Mouse (Mus musculus): Measurements from ENCODE around the gene Pim3. TPM values are rescaled to one million over a fixed set of nuclear protein-coding genes. Genes with fewer than 3 reads are reported as not detected.
A peak's percentile ranks its signal among the peaks of the same experiment; 100 is the strongest.

Pim3 gene
- total RNA-seq, 2 experiments from 2014 or later: 44.6 to 49.3 TPM

- intact Hi-C loops (cut with DNase I): no loop called here
- DNase-seq: no peak
These were observed 13.7 kb downstream of the Pim3 start for GRCm38 (mm10) chr15:88875625-88876081.

GRCm38 (mm10) chr15:88876155-88877020 lies 14.4 kb downstream of the Pim3 start:
- intact Hi-C loops (cut with DNase I): no loop called here
- DNase-seq: peak; percentile 81

- intact Hi-C loops (cut with DNase I): no loop called here
- no peak for DNase-seq
These were observed 15.0 kb downstream of the Pim3 start for GRCm38 (mm10) chr15:88877021-88877400.

- no peak for DNase-seq
- intact Hi-C loops (cut with DNase I): no loop called here
These were observed 19.5 kb downstream of the Pim3 start for GRCm38 (mm10) chr15:88881253-88882044.

- no peak for DNase-seq
- intact Hi-C loops (cut with DNase I): no loop called here
These were observed 20.9 kb downstream of the Pim3 start for GRCm38 (mm10) chr15:88882851-88883250.

GRCm38 (mm10) chr15:88883342-88883741 lies 21.4 kb downstream of the Pim3 start:
- no peak for DNase-seq
- intact Hi-C loops (cut with DNase I): no loop called here

GRCm38 (mm10) chr15:88885376-88885775 lies 23.4 kb downstream of the Pim3 start:
- no peak for DNase-seq

GRCm38 (mm10) chr15:88889032-88889431 lies 27.0 kb downstream of the Pim3 start:
- no peak for DNase-seq
- intact Hi-C loops (cut with DNase I): no loop called here

More at GRCm38 (mm10) chr15:88885376-88885775, 23.4 kb downstream of the Pim3 start:
- intact Hi-C loops (cut with DNase I): no loop called here

- DNase-seq: no peak
- intact Hi-C loops (cut with DNase I): no loop called here
These were observed 28.0 kb downstream of the Pim3 start for GRCm38 (mm10) chr15:88889994-88890393.

- intact Hi-C loops (cut with DNase I): no loop called here
- DNase-seq: peak; percentile 75
These were observed 29.0 kb downstream of the Pim3 start for GRCm38 (mm10) chr15:88890751-88891675.

- no peak for DNase-seq
- intact Hi-C loops (cut with DNase I): no loop called here
These were observed 29.7 kb downstream of the Pim3 start for GRCm38 (mm10) chr15:88891676-88892040.

- no peak for DNase-seq
- intact Hi-C loops (cut with DNase I): no loop called here
These were observed 30.3 kb downstream of the Pim3 start for GRCm38 (mm10) chr15:88892252-88892651.

- intact Hi-C loops (cut with DNase I): no loop called here
These were observed 30.9 kb downstream of the Pim3 start for GRCm38 (mm10) chr15:88892876-88893275.

GRCm38 (mm10) chr15:88895119-88895518 lies 33.1 kb downstream of the Pim3 start:
- intact Hi-C loops (cut with DNase I): no loop called here
- DNase-seq: no peak

More at GRCm38 (mm10) chr15:88892876-88893275, 30.9 kb downstream of the Pim3 start:
- no peak for DNase-seq

GRCm38 (mm10) chr15:88895891-88896290 lies 33.9 kb downstream of the Pim3 start:
- intact Hi-C loops (cut with DNase I): no loop called here
- no peak for DNase-seq

GRCm38 (mm10) chr15:88896341-88896980 lies 34.5 kb downstream of the Pim3 start:
- no peak for DNase-seq
- intact Hi-C loops (cut with DNase I): no loop called here

- no peak for DNase-seq
- intact Hi-C loops (cut with DNase I): no loop called here
These were observed 40.4 kb downstream of the Pim3 start for GRCm38 (mm10) chr15:88902200-88902875.

GRCm38 (mm10) chr15:88903086-88903485 lies 41.1 kb downstream of the Pim3 start:
- intact Hi-C loops (cut with DNase I): no loop called here
- DNase-seq: no peak

GRCm38 (mm10) chr15:88904056-88904811 lies 42.2 kb downstream of the Pim3 start:
- intact Hi-C loops (cut with DNase I): no loop called here
- no peak for DNase-seq

Data from left cerebral cortex, postnatal 4 days (tissue).